10 mouse cellular contexts compared by ENCODE assay signal in genomic region chr7:136058751-136059681, GRCm38 (mm10).
DNase-seq lines count a peak whose midpoint lies in the region; ATAC-seq lines count a peak whose summit lies in the region.
"Had no signal": no experiment of that assay in that cellular context is flagged by ENCODE, and none has a peak within 500 bp of the region (broad histone marks: within the 10 kb centered on the region; RNA-seq: fewer than 3 reads in every experiment).

No protein-coding gene starts in this region.

- H3K27ac ChIP-seq in kidney, embryonic 16.5 days (ENCODE audit: low read length) = peak overlapping the region; percentile 29; the same call in 1 of the 2 replicates
- H3K27ac ChIP-seq in limb, embryonic 15.5 days = peak overlapping the region; percentile 64

- 47% methylated on average over 14 of the region's 14 CpGs for WGBS in kidney, embryonic 16.5 days
- 24% methylated on average over 14 of the region's 14 CpGs for WGBS in limb, embryonic 15.5 days

- H3K36me3 ChIP-seq in kidney, embryonic 16.5 days (ENCODE audit: insufficient read depth, low read length) = no peaks in the 10 kb centered on the region
- no peaks in the 10 kb centered on the region for H3K36me3 ChIP-seq in limb, embryonic 15.5 days

- H3K4me2 ChIP-seq in kidney, embryonic 16.5 days (replicated peaks; ENCODE audit: low read depth, low read length) = no peak overlapping the region
- no peak overlapping the region for H3K4me2 ChIP-seq in limb, embryonic 15.5 days

- H3K27me3 ChIP-seq in kidney, embryonic 16.5 days (ENCODE audit: insufficient read depth, low read length) = no peaks in the 10 kb centered on the region; the same call in 1 of the 2 replicates
- 0 out of 2 replicates have a peak, but pooled peaks cover 13% of the 10 kb centered on the region for H3K27me3 ChIP-seq in limb, embryonic 15.5 days

- peak; percentile 44 for DNase-seq in embryo, embryonic 10.5 days (ENCODE audit: low spot score)
- DNase-seq in embryo, embryonic 10 days (ENCODE audit: low spot score) = no peak
- no peak for DNase-seq in kidney, adult 11 months
- DNase-seq in forelimb bud, embryonic 11.5 days (ENCODE audit: low read depth, low spot score) = peak; percentile 79
- DNase-seq in layer of hippocampus, adult 18-20 months (ENCODE audit: low spot score in 2 of 2) = no peak
- DNase-seq in adrenal gland, postnatal 25 days = no peak
- DNase-seq: cerebellum, adult 9-11 months had no signal

- H3K4me3 ChIP-seq in kidney, embryonic 16.5 days (ENCODE audit: low read length) = no peak overlapping the region
- no peak overlapping the region for H3K4me3 ChIP-seq in limb, embryonic 15.5 days

- no peak for ATAC-seq in kidney, embryonic 16.5 days (ENCODE audit: low FRiP score, low TSS enrichment)
- peak; percentile 63; the same call in 1 of the 2 replicates for ATAC-seq in limb, embryonic 15.5 days (ENCODE audit: insufficient number of reproducible peaks, low FRiP score, low TSS enrichment, low read depth)
- ATAC-seq: intestine, embryonic 16.5 days had no signal

- no peak overlapping the region for H3K9ac ChIP-seq in kidney, embryonic 16.5 days (replicated peaks; ENCODE audit: low read length)
- H3K9ac ChIP-seq in limb, embryonic 15.5 days = no peak overlapping the region

- no peaks in the 10 kb centered on the region for H3K9me3 ChIP-seq in kidney, embryonic 16.5 days (ENCODE audit: low read length)
- no peaks in the 10 kb centered on the region for H3K9me3 ChIP-seq in limb, embryonic 15.5 days

- peaks cover 49% of the 10 kb centered on the region for H3K4me1 ChIP-seq in kidney, embryonic 16.5 days (ENCODE audit: insufficient read depth, low read length)
- H3K4me1 ChIP-seq in limb, embryonic 15.5 days = peaks cover 40% of the 10 kb centered on the region

Comparison
In these comparisons a context has a peak if more than half of its experiments do, and no peak if none do; other contexts are left out.
1. DNase-seq: peak in embryo, embryonic 10.5 days (single experiment) and forelimb bud, embryonic 11.5 days (single experiment); none in embryo, embryonic 10 days (single experiment), kidney, adult 11 months (single experiment), layer of hippocampus, adult 18-20 months (0 of 2) and adrenal gland, postnatal 25 days (single experiment).